Mouse (Mus musculus) erythroblast, embryonic 14.5 days (primary cell): ENCODE measurements at regions not wholly inside any gene's neighbourhood (a gene's known extent, or its start where the extent isn't known, plus 50 kb on each side); places are given as distances from the start of the nearest gene placed in this dataset.

Source experiments
- GATA1 ChIP-seq: IDR thresholded peaks from 2 replicates; pipeline ENCODE4 v1.6.1; 2012; ENCODE audit warnings: low read length, inconsistent platforms, mixed read lengths
- TAL1 ChIP-seq: IDR thresholded peaks from 3 replicates; pipeline ENCODE4 v1.6.1; 2012; ENCODE audit warnings: low read length, inconsistent platforms, mixed read lengths

DNA sequence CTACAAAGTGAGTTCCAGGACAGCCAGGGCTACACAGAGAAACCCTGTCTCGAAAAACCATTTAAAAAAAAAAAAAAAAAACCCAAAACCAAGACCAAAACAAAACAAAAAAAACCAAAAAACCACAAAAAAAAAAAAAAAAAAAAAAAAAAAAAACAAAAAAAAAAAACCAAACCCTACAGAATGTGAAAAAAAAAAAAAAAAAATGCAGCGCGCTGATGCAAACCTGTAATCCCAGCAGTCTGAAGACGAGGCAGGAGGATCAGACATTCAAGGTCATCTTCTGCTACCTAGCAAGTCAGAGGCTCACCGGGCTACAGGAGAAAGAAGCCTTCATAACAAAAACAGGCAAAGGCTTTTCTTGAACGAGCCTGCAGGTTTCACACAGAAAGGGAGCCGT is 57.4 kb upstream of the Mphosph6 start:
- TF ChIP-seq GATA1 (no peak), TAL1 (no peak)
